8 mouse cellular contexts compared by ENCODE assay signal in the genomic region with DNA sequence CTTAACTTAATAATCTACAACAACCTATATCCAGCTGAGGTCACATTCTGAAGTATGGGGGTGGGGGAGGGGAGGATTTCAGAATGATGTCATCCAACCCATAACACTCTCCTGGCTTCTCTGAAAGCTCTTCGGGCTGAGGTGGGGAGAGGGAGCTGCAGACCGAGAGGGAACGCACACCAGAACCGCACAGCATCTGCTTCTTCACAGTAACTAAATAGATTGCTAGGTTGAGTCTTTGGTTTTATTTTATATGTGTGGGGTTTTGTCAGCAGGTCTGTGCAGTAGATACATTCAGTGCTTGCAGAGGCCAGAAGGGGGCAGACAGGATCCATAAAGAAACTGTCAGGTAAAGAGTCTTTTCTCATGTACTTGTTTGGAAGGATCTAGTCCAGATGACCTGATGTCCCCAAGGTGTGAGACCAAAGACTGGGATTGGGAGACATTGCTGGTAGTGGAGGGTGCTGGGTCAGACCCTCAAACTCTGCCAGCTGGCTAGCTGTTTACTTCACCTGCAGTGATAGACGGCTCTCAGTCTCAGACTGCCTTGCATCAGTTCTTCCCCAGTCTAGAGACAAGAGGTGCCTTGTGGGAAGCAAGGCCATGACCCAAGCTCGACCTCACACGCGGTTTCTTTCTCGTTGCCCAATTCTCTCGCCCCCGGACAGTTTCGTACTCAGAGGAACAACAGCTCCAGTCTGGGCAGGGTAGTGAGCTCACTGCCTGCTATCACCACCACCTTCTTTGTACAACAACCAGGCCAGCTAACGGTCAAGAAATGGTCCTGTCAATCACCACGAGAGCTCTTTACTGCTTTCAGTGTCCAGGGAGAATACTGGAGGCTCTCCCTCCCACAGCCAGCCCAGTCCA.
DNase-seq lines count a peak whose midpoint lies in the region; ATAC-seq and TF ChIP-seq lines count a peak whose summit lies in the region.

No protein-coding gene starts in this region.

- no peaks in the 10 kb centered on the region for H3K79me2 ChIP-seq in MEL (ENCODE audit: control insufficient read depth, insufficient read depth, low read length, poor library complexity)

- H3K4me1 ChIP-seq in heart, embryonic 10.5 days, result peaks cover 11% of the 10 kb centered on the region
- 0 out of 4 replicates have a peak, but pooled peaks cover 0 to 2% of the 10 kb centered on the region in 2 experiments for H3K4me1 ChIP-seq in MEL (ENCODE audit: control insufficient read depth in 1 of 2, insufficient read depth in 2 of 2, low read length in 2 of 2)
- H3K4me1 ChIP-seq in forebrain, embryonic 15.5 days, result peaks cover 2% of the 10 kb centered on the region; the same call in 1 of the 2 replicates
- 0 out of 2 replicates have a peak, but pooled peaks cover 2% of the 10 kb centered on the region for H3K4me1 ChIP-seq in neural tube, embryonic 11.5 days (ENCODE audit: control insufficient read depth, insufficient read depth, low read length)

- TF ChIP-seq CTCF in MEL (IDR thresholded peaks at IDR 0.05 in 2 of 3, conservative IDR thresholded peaks at IDR 0.05 in 1 of 3; ENCODE audit: control insufficient read depth in 1 of 3, insufficient read depth in 1 of 3, low read depth in 2 of 3, low read length in 3 of 3, poor library complexity in 1 of 3, severe bottlenecking in 1 of 3), result peak in 1 of 3 experiments; percentile 10; a peak in 1 of 6 replicates

- intact Hi-C loops in heart, postnatal 36 days (cut with DNase I), result loop anchor here (1.0 kb wide), 1 partner anchor 154 kb away; no protein-coding TSS in a partner anchor

- WGBS in heart, embryonic 10.5 days, result 43% methylated on average over 14 of the region's 14 CpGs
- 61% methylated on average over 14 of the region's 14 CpGs for WGBS in forebrain, embryonic 15.5 days
- WGBS in neural tube, embryonic 11.5 days, result 72% methylated on average over 14 of the region's 14 CpGs

- H3K9ac ChIP-seq in MEL (ENCODE audit: control insufficient read depth, low read depth, low read length, poor library complexity, severe bottlenecking), result no peak overlapping the region
- no peak overlapping the region for H3K9ac ChIP-seq in forebrain, embryonic 15.5 days (replicated peaks)
- H3K9ac ChIP-seq in neural tube, embryonic 11.5 days (ENCODE audit: low read length), result no peak overlapping the region

- peak; percentile 39 for ATAC-seq in forebrain, embryonic 15.5 days (replicated peaks)
- ATAC-seq in neural tube, embryonic 11.5 days (ENCODE audit: insufficient read depth, low FRiP score, low TSS enrichment), result 0 out of 2 replicates have a peak, but pooled peaks have one; percentile 12

- no peak for DNase-seq in heart, embryonic 10.5 days (ENCODE audit: low spot score)
- DNase-seq in heart, adult 8-10 months (ENCODE audit: low spot score), result no peak
- no peak for DNase-seq in MEL (ENCODE audit: low read depth, low spot score)
- DNase-seq in kidney, postnatal 14 days, result peak; percentile 41
- peak; percentile 36 for DNase-seq in neural tube, embryonic 11.5 days (ENCODE audit: low spot score)
- no peak for DNase-seq in left cerebral cortex, adult 9 months (ENCODE audit: low spot score in 2 of 2)
- DNase-seq in heart, postnatal 36 days, result no peak

- no peaks in the 10 kb centered on the region for H3K36me3 ChIP-seq in heart, embryonic 10.5 days
- no peaks in the 10 kb centered on the region for H3K36me3 ChIP-seq in MEL (ENCODE audit: control insufficient read depth in 1 of 2, insufficient read depth in 2 of 2, low read length in 2 of 2)
- no peaks in the 10 kb centered on the region for H3K36me3 ChIP-seq in forebrain, embryonic 15.5 days
- H3K36me3 ChIP-seq in neural tube, embryonic 11.5 days (ENCODE audit: control insufficient read depth, insufficient read depth, low read length), result no peaks in the 10 kb centered on the region

- H3K4me3 ChIP-seq in heart, embryonic 10.5 days, result no peak overlapping the region
- no peak overlapping the region for H3K4me3 ChIP-seq in MEL (ENCODE audit: control insufficient read depth in 1 of 2, insufficient read depth in 1 of 2, low read depth in 2 of 2, low read length in 2 of 2)
- no peak overlapping the region for H3K4me3 ChIP-seq in forebrain, embryonic 15.5 days
- no peak overlapping the region for H3K4me3 ChIP-seq in neural tube, embryonic 11.5 days (ENCODE audit: low read depth, low read length)

- H3K27ac ChIP-seq in heart, embryonic 10.5 days, result 0 out of 2 replicates have a peak overlapping the region, but pooled peaks have one; percentile 4
- no peak overlapping the region for H3K27ac ChIP-seq in MEL (ENCODE audit: control insufficient read depth, low read depth, low read length)
- no peak overlapping the region for H3K27ac ChIP-seq in forebrain, embryonic 15.5 days (replicated peaks)
- no peak overlapping the region for H3K27ac ChIP-seq in neural tube, embryonic 11.5 days (ENCODE audit: low read depth, low read length)

- peak; percentile 0; the same call in 1 of the 2 replicates for TF ChIP-seq RAD21 in MEL (IDR thresholded peaks at IDR 0.05; ENCODE audit: low read depth, low read length)

- TF ChIP-seq EP300 in MEL (IDR thresholded peaks at IDR 0.05; ENCODE audit: low read depth in 1 of 2, low read length in 2 of 2), result no peak

- H3K27me3 ChIP-seq in heart, embryonic 10.5 days (ENCODE audit: insufficient read depth, poor library complexity, severe bottlenecking), result no peaks in the 10 kb centered on the region
- no peaks in the 10 kb centered on the region for H3K27me3 ChIP-seq in MEL (ENCODE audit: control insufficient read depth in 1 of 2, insufficient read depth in 2 of 2, low read length in 2 of 2)
- no peaks in the 10 kb centered on the region for H3K27me3 ChIP-seq in forebrain, embryonic 15.5 days
- no peaks in the 10 kb centered on the region for H3K27me3 ChIP-seq in neural tube, embryonic 11.5 days (ENCODE audit: control insufficient read depth, insufficient read depth, low read length)

- TF ChIP-seq POLR2A in MEL (IDR thresholded peaks at IDR 0.05; ENCODE audit: control insufficient read depth in 1 of 2, insufficient read depth in 1 of 2, low read depth in 1 of 2, low read length in 2 of 2, poor library complexity in 1 of 2), result no peak

- H3K4me2 ChIP-seq in forebrain, embryonic 15.5 days (replicated peaks), result no peak overlapping the region
- H3K4me2 ChIP-seq in neural tube, embryonic 11.5 days (ENCODE audit: low read depth), result no peak overlapping the region

- H3K9me3 ChIP-seq in heart, embryonic 10.5 days, result no peaks in the 10 kb centered on the region
- H3K9me3 ChIP-seq in MEL (replicated peaks; ENCODE audit: insufficient read depth, low read length), result no peaks in the 10 kb centered on the region
- no peaks in the 10 kb centered on the region for H3K9me3 ChIP-seq in forebrain, embryonic 15.5 days
- no peaks in the 10 kb centered on the region for H3K9me3 ChIP-seq in neural tube, embryonic 11.5 days (ENCODE audit: control insufficient read depth, low read length)

TF ChIP-seq in MEL, 35 proteins besides CTCF, POLR2A, EP300 and RAD21:
- no peak for TF ChIP-seq CHD2 (IDR thresholded peaks at IDR 0.05; ENCODE audit: low read length)
- TF ChIP-seq ETS1 (IDR thresholded peaks at IDR 0.05; ENCODE audit: low read depth, low read length), result no peak

Comparison
In these comparisons a context has a peak if more than half of its experiments do, and no peak if none do; other contexts are left out.
1. DNase-seq: peak in kidney, postnatal 14 days (single experiment) and neural tube, embryonic 11.5 days (single experiment); none in heart, embryonic 10.5 days (single experiment), heart, adult 8-10 months (single experiment), MEL (single experiment), left cerebral cortex, adult 9 months (0 of 2) and heart, postnatal 36 days (0 of 2).